In genomic region chr11:102447497-102447896, GRCm38 (mm10) we compare ENCODE assay signal across 8 mouse cellular contexts. TPM values are rescaled to one million over a fixed set of nuclear protein-coding genes. Genes with fewer than 3 reads are reported as not detected.
A peak's percentile ranks its signal among the peaks of the same experiment; 100 is the strongest.
DNase-seq lines count a peak whose midpoint lies in the region; ATAC-seq and TF ChIP-seq lines count a peak whose summit lies in the region.

TSS of gene Fam171a2 (minus strand) at chr11:102447682.

- H3K9me3 ChIP-seq in intestine, embryonic 15.5 days, result no peaks in the 10 kb centered on the region
- H3K9me3 ChIP-seq in limb, embryonic 15.5 days, result no peaks in the 10 kb centered on the region
- H3K9me3 ChIP-seq in midbrain, embryonic 15.5 days, result no peaks in the 10 kb centered on the region

- peaks cover 39% of the 10 kb centered on the region for H3K4me1 ChIP-seq in intestine, embryonic 15.5 days (replicated peaks)
- H3K4me1 ChIP-seq in limb, embryonic 15.5 days, result peaks cover 43% of the 10 kb centered on the region
- H3K4me1 ChIP-seq in midbrain, embryonic 15.5 days, result peaks cover 44% of the 10 kb centered on the region
- peaks cover 16% of the 10 kb centered on the region for H3K4me1 ChIP-seq in testis, adult 2 months (ENCODE audit: control insufficient read depth, insufficient read depth, low read length)

- peak within 1 kb of the TSS; percentile 90 for H3K27ac ChIP-seq in intestine, embryonic 15.5 days
- peak within 1 kb of the TSS; percentile 96 for H3K27ac ChIP-seq in limb, embryonic 15.5 days
- H3K27ac ChIP-seq in midbrain, embryonic 15.5 days, result peak within 1 kb of the TSS; percentile 99
- H3K27ac ChIP-seq in testis, adult 2 months (ENCODE audit: control insufficient read depth, insufficient read depth, low read depth, low read length), result no peak within 1 kb of the TSS

- no peaks in the 10 kb centered on the region for H3K27me3 ChIP-seq in intestine, embryonic 15.5 days (replicated peaks)
- H3K27me3 ChIP-seq in limb, embryonic 15.5 days, result peaks cover 11% of the 10 kb centered on the region; the same call in 1 of the 2 replicates
- peaks cover 4% of the 10 kb centered on the region; the same call in 1 of the 2 replicates for H3K27me3 ChIP-seq in midbrain, embryonic 15.5 days (replicated peaks)
- H3K27me3 ChIP-seq in testis, adult 2 months (ENCODE audit: control insufficient read depth, insufficient read depth, low read length), result no peaks in the 10 kb centered on the region

- H3K4me2 ChIP-seq in intestine, embryonic 15.5 days (replicated peaks), result peak within 1 kb of the TSS; percentile 96
- peak within 1 kb of the TSS; percentile 78 for H3K4me2 ChIP-seq in limb, embryonic 15.5 days
- H3K4me2 ChIP-seq in midbrain, embryonic 15.5 days, result peak within 1 kb of the TSS; percentile 85

- no peak for TF ChIP-seq POLR2A in testis, adult 2 months (IDR thresholded peaks at IDR 0.05; ENCODE audit: control insufficient read depth, low read depth, low read length)

- under 1% methylated on average over 40 of the region's 40 CpGs for WGBS in intestine, embryonic 15.5 days
- under 1% methylated on average over 31 of the region's 40 CpGs for WGBS in limb, embryonic 15.5 days
- WGBS in midbrain, embryonic 15.5 days, result 0% methylated on average over 35 of the region's 40 CpGs

- H3K9ac ChIP-seq in intestine, embryonic 15.5 days, result peak within 1 kb of the TSS; percentile 96
- peak within 1 kb of the TSS; percentile 99 for H3K9ac ChIP-seq in limb, embryonic 15.5 days
- H3K9ac ChIP-seq in midbrain, embryonic 15.5 days, result peak within 1 kb of the TSS; percentile 99

- peak within 1 kb of the TSS; percentile 90 for H3K4me3 ChIP-seq in intestine, embryonic 15.5 days (replicated peaks)
- peak within 1 kb of the TSS; percentile 96 for H3K4me3 ChIP-seq in limb, embryonic 15.5 days
- peak within 1 kb of the TSS; percentile 97 for H3K4me3 ChIP-seq in midbrain, embryonic 15.5 days
- H3K4me3 ChIP-seq in testis, adult 2 months (ENCODE audit: control insufficient read depth, low read depth, low read length), result peak within 1 kb of the TSS; percentile 71

- peak; percentile 87 to 90 for DNase-seq in B cell, adult 2 months
- DNase-seq in adipocyte (ENCODE audit: low spot score), result peak; percentile 60
- DNase-seq in embryo, embryonic 11.5 days (ENCODE audit: low read depth, low spot score), result peak; percentile 78

- ATAC-seq in granulocyte monocyte progenitor cell, adult 5-6 weeks (replicated peaks; ENCODE audit: poor library complexity, severe bottlenecking), result peak; percentile 72
- peak; percentile 76 for ATAC-seq in intestine, embryonic 15.5 days
- peak; percentile 53; the same call in 1 of the 2 replicates for ATAC-seq in limb, embryonic 15.5 days (ENCODE audit: insufficient number of reproducible peaks, low FRiP score, low TSS enrichment, low read depth)
- peak; percentile 80 for ATAC-seq in midbrain, embryonic 15.5 days (replicated peaks)

- TF ChIP-seq CTCF in testis, adult 2 months (IDR thresholded peaks at IDR 0.05; ENCODE audit: control insufficient read depth, insufficient read depth, insufficient replicate concordance, low read depth, low read length), result peak; percentile 71

- H3K36me3 ChIP-seq in intestine, embryonic 15.5 days, result no peaks in the 10 kb centered on the region
- peaks cover 13% of the 10 kb centered on the region for H3K36me3 ChIP-seq in limb, embryonic 15.5 days
- 0 out of 2 replicates have a peak, but pooled peaks cover 9% of the 10 kb centered on the region for H3K36me3 ChIP-seq in midbrain, embryonic 15.5 days (replicated peaks)
- no peaks in the 10 kb centered on the region for H3K36me3 ChIP-seq in testis, adult 2 months (ENCODE audit: control insufficient read depth, insufficient read depth, low read length)

RNA-seq across cellular contexts. Expression of gene Fam171a2, which starts in this region (rescaled TPM):
- not detected in 2 replicates for total RNA-seq in granulocyte monocyte progenitor cell, adult 5-6 weeks (2014; fragmentation: Nextera tagmentation)
- not detected in 2 replicates for total RNA-seq in granulocyte monocyte progenitor cell, adult 5-6 weeks (2017)
- polyA plus RNA-seq in intestine, embryonic 15.5 days (2015; fragmentation: Nextera tagmentation; extraction: Ambion mirVana), result 3.2 and 3.5 TPM in 2 replicates
- 4.9 and 5.7 TPM in 2 replicates for polyA plus RNA-seq in limb, embryonic 15.5 days (2015; fragmentation: Nextera tagmentation; extraction: Ambion mirVana)
- polyA plus RNA-seq in midbrain, embryonic 15.5 days (2015; fragmentation: Nextera tagmentation; extraction: Ambion mirVana), result 28.7 and 36.4 TPM in 2 replicates
- 0.88 and 1.2 TPM in 2 replicates for polyA plus RNA-seq in testis, adult 2 months (2012; rRNA removed)

Comparison
In these comparisons a context has a peak if more than half of its experiments do, and no peak if none do; other contexts are left out.
1. Peak in ATAC-seq in granulocyte monocyte progenitor cell, adult 5-6 weeks; RNA of the gene not detected or under 1 TPM.